Mouse (Mus musculus) gastrocnemius, postnatal 14 days (tissue): Measurements from ENCODE around the gene Ina. TPM values are rescaled to one million over a fixed set of nuclear protein-coding genes. Genes with fewer than 3 reads are reported as not detected.
"Not testable (repeated sequence)": the region's sequence is repeated elsewhere in the genome, so short reads cannot be mapped to it uniquely, and the experiment has no call there.

Experiments
- DNase-seq: peaks from one replicate; pipeline ENCODE4 v3.0.0; 2021; ENCODE audit warnings: mixed read lengths
- intact Hi-C: fragments of 180-260 bp; cut with DNase I; formaldehyde crosslinking; loops from one replicate; pipeline ENCODE4 v1.15.1; 2025; ENCODE audit warnings: low total_unique reads
- long read RNA-seq, 2 experiments: library from polyadenylated mRNA; stranded (forward); transcript quantifications; one replicate each; pipeline ENCODE4 v2.0.0; 2021
- total RNA-seq, 2 experiments: library from RNA; stranded (reverse); gene quantifications; 2 replicates each; pipeline ENCODE4 v1.2.3; 2021

The Ina gene
- total RNA-seq = not detected
- long read RNA-seq, experiment 1 = 0 reads
- long read RNA-seq, experiment 2 = 0 reads

GRCm38 (mm10) chr19:47014447-47015381 lies at the start of gene Ina, which contains the start of gene Nt5c2:
TSS of gene Ina (plus strand) at chr19:47014698.
TSS of gene Nt5c2 (minus strand) at chr19:47015153.
- intact Hi-C loops = no loop called here
- DNase-seq = peak; percentile 19

GRCm38 (mm10) chr19:46965496-46965895 lies 49.0 kb upstream of the Ina start:
- intact Hi-C loops = no loop called here
- no peak for DNase-seq

GRCm38 (mm10) chr19:46966330-46966729 lies 48.2 kb upstream of the Ina start:
- intact Hi-C loops = no loop called here
- no peak for DNase-seq

GRCm38 (mm10) chr19:46967861-46968260 lies 46.6 kb upstream of the Ina start:
- DNase-seq = no peak
- intact Hi-C loops = no loop called here

- DNase-seq = no peak
- intact Hi-C loops = no loop called here
Measured at GRCm38 (mm10) chr19:46968833-46969232, 45.7 kb upstream of the Ina start.

GRCm38 (mm10) chr19:46969286-46969985 lies 45.1 kb upstream of the Ina start:
- no peak for DNase-seq
- intact Hi-C loops = no loop called here

GRCm38 (mm10) chr19:46970121-46970729 lies 44.3 kb upstream of the Ina start:
- no peak for DNase-seq
- intact Hi-C loops = no loop called here

- intact Hi-C loops = no loop called here
- no peak for DNase-seq
Measured at GRCm38 (mm10) chr19:46971051-46971689, 43.3 kb upstream of the Ina start.

- DNase-seq = no peak
- intact Hi-C loops = no loop called here
Measured at GRCm38 (mm10) chr19:46971712-46972111, 42.8 kb upstream of the Ina start.

- intact Hi-C loops = no loop called here
- no peak for DNase-seq
Measured at GRCm38 (mm10) chr19:46972159-46972558, 42.3 kb upstream of the Ina start.

GRCm38 (mm10) chr19:46975565-46975964 lies 38.9 kb upstream of the Ina start:
- intact Hi-C loops = no loop called here
- peak; percentile 88 for DNase-seq

- intact Hi-C loops = no loop called here
- no peak for DNase-seq
Measured at GRCm38 (mm10) chr19:46975997-46976396, 38.5 kb upstream of the Ina start.

- intact Hi-C loops = no loop called here
- no peak for DNase-seq
Measured at GRCm38 (mm10) chr19:46976743-46977142, 37.8 kb upstream of the Ina start.

- intact Hi-C loops = no loop called here
- DNase-seq = no peak
Measured at GRCm38 (mm10) chr19:46977460-46977859, 37.0 kb upstream of the Ina start.

GRCm38 (mm10) chr19:46978069-46978468 lies 36.4 kb upstream of the Ina start:
- DNase-seq, intact Hi-C loops: not testable (repeated sequence)

GRCm38 (mm10) chr19:46978920-46979780 lies 35.3 kb upstream of the Ina start:
- peak; percentile 49 for DNase-seq
- intact Hi-C loops = no loop called here

GRCm38 (mm10) chr19:46979781-46980105 lies 34.8 kb upstream of the Ina start:
- DNase-seq = no peak
- intact Hi-C loops = no loop called here

GRCm38 (mm10) chr19:46981462-46981861 lies 33.0 kb upstream of the Ina start:
- intact Hi-C loops = no loop called here
- no peak for DNase-seq
